Mouse (Mus musculus) fat pad, adult 2 months (tissue): ENCODE results near the gene Gm20388.

Experiments used
- DNase-seq: peaks from one replicate; pipeline ENCODE4 v3.0.0-alpha.2; 2011; ENCODE audit warnings: low read depth, low spot score; ENCODE audit errors: extremely low read depth

Gene Gm20388

DNA sequence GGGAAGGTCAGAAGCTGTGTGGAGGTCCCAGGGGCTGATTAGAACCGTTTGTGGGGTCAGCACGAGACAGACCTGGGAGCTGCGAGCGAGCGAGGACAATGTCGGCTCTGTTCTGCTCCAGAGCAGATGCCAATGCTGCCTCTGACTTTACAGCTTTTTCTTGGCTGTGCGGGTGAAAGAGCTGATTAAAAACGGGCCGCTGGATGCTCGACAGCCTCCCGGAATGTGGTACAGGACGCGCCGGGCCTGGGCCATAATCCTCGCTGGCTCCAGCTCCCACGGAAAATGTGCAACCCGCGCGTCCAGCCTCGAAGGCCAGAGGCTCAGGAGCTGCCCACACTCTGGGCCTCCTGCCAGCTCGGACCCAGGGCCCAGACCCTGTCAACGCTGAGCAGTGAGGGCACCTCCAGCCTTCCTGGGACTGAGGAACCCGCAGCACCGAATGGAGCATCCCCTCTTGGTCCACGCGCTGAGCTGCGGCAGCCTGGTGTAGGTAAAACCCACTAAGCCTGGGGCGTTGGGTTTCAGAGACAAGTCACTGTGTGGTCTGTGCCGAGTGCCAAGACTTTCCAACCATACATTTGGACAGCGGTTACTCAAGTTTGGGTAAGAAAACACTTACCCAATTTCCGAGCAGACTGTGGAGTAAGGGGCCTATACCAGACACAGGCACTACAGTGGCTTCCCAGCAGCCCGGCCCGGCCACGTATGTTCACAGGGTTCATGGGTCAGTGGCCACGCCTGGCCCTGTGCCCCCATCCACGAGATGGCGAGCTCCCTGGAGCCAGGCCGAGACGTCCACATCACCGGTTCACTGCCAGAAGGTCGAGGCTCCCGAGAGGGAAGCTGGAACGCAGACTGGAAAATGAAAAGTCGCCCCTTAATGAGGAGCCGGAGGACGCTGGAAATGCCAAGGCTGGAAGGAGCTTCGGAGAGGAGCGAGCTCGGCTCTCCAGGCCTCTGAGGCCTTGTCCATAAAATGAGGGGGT lies 1557.7 kb downstream of the Gm20388 start:
- no peak for DNase-seq

DNA sequence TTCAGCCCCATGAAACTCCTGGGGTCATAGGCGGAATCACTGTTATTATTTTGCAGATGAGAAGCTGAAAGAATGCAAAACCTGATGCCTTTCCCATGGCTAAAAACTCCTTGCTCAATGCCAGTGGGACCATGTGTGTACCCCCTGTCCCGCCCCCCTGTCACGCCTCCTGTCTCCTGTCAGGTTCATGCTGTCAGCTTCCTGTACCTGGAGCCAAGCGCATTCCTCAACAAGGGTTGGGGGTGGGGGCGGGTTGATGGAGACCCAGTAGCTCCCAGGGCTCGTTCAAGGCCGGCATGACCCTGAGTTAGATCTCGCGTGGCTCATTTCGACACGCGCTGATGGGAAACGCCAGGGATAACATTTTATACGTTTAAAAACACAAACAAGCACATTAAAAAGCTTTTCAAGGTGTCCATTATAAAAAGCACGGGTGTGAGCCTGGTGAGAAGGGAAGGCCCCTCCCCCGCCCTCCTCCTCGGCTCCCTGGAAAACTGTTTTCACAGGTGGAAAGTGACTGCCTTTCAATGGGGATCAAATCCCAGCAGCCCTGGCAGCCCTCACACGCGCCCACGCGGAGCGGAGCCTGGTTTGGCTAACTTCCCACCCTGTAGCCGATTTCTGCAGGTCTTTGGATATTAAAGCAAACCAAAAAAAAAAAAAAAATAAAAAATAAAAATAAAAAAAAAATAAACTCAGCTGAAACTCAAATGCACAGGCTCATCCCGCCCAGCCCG lies 1563.7 kb downstream of the Gm20388 start:
- DNase-seq, result no peak

DNA sequence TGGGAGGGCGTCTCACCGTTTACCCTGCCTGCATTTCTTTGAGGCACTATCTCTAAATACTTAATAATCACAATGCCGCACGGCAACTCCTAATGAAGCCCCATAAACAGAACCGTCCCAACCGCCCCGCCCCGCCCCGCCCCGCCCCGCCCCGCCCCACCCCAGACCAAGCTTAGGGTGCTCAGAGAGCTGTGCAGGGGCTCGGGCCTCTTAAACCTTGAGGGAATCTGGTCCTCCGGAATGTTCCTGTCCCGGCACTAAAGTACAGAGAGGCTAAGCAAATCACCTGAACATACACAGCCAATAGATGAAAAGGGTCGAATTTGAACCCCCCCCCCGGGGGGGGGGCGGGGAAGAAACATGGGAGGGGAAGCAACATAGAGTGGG lies 1564.2 kb downstream of the Gm20388 start:
- DNase-seq, result no peak

DNA sequence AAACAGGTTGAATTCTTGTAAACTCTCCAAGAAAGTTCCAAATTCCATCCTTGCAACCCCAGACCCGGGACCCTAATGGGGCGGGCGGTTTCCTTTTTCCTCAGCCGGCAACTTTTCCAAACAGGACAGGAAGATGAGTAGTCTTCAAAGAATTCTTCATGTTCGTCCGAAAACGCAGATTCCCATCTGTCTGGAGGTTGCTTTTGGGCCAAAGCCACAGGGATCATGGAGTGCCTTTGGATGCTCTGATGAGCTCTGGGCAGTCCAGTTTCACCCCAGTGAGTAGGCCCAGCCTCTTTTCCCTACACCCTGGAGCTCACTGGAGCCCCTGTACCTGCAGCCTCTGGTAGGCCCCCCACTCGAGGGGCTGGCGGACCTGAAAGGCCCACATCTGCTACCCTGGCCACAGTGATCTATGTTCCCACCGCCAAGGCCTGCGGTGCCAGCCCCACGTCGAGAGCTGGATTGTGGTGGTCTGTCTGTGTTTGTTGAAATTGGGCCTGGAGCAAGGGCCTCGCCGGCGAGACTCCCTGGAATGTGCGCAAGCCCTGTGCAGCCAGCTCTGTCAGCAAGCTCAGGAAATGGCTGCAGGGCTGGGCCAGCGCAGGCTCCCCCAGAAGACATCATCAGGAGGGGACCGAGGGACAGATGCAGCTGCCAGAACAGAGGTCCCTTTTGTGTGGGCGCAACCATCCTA lies 1567.4 kb downstream of the Gm20388 start:
- no peak for DNase-seq

DNA sequence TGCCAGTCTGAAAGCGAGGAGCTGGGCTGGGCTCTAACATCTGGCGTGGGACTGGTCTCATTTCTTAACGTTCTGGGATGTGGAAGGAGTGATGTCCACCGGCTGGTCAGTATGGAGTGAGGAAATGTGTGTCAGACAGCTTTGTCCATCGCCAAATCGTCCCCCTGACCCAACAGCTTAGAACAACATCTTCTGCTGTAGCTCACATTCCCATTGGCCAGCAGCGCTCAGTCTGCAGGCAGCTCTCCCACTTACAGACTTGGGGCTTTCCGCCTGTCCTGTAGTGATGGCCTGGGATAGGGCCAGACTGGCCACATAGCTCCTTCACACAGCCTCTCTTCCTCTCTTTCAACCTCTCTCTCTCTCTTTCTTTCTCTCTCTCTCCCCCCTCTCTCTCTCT lies 1568.5 kb downstream of the Gm20388 start:
- DNase-seq, result no peak

DNA sequence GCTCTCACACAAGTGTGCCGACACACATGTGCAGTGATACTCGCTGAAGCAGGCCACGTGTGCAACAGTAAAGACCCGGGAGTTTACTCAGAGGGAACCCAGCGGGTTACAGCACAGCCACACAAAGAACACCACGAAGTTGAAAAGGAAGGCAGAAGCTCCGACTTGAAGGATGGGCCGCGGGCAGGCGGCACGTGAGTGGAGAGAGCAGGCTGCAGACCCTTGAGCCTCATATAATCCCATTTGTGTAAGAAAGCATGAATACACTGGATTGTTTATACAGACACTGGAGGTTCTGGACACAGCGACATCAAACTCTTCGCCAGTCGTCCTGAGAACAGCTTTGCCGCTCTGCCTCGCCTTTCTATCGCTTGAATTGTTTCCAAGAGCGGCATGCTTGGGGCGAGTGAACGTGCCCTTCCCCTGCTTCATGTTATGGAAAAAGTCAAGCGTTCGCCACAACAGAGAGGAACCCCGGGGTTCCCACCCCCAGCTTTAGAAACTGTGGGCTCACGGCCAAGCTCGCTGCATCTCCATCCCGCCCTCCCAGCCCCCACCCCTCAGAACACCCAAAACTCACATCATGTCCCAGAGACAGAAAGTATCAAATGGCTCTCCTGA lies 1569.9 kb downstream of the Gm20388 start:
- DNase-seq, result no peak

DNA sequence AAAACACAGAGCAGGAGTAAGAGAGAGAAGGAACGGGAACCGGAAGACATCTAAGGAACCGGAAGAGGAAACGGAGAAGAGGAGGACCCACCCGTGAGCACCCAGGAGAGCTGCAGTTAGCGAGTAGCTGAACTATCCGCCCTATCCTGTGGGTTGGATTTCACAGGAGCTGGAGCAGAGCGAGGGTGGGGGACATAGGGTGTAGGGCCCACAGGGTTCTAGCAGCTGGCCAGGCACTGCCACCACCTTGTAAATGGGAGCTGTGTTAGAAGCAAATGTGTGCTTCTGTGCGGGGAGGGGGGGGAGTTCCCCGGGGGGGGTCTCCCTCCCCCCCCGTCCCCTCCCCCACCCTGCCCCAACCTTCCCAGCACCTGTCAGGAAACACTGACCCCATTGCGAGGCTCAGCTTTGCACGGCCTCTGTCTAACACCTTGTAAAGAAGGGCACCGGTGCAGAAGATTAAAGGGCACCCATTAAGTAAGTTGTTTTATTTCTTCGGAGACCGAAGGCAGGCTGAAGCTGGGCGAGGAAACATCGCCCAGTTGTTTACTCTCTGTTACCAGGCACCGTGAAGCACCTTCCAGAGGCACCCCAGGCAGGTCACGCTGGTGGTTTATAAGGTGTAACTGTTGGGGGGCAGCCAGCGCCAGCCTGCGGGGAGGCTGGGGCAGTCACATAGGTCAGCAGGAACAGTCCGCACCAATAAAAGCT lies 1573.6 kb downstream of the Gm20388 start:
- no peak for DNase-seq

DNA sequence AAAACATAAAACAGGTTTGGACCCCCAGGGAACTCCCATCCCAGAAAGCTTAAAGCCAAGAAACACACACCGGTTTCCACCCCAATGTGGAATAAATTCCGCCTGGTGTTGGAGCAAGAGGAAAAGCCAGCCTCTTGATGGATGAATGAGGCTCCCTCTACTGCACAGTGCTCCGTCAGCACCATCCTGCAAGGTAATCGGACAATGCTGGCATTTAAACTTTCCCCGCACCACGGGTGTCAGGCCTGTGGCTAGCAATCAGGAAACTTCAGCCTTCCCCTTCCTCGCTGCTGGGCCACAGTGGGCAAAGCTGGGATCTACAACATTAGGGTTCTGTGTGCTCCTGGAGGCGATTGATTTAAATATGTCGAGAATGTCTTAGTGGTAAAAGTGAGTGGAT lies 1581.0 kb downstream of the Gm20388 start:
- DNase-seq, result no peak

DNA sequence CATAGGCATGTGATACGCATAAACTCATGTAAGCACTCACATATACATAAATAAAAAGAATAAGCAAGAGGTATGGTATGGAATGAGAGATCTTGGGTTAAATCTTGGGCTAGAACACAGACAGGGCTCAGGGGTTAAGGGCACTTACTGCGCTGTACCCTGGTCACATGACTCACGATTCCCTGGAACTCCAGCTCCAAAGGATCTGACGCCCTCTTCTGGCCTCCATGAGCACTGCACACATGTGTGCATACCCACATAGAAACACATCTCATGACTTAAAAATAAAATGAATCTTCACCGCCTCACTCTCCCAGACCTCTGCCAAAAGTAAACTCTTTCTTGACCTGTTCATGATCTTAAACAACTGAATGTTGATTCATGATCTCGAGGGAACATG lies 1587.0 kb downstream of the Gm20388 start:
- no peak for DNase-seq

DNA sequence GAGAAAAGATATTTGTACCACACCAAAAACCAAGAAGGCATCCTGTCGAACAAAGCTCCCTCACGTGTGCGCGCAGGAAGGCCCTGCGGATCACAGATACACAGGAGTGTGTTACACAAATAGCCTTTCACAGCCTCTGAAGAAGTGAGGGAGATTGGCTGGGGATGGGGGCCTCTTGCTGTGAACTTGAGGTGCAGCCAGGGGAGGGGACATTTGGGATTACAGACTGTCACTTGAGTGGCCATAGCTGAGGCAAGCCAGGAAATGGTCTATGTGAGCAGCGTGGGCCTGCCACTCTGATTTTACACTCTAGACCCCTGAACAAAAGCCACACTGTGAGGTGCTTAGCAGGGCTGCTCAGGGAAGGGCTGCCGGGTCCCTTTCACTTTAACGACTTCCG lies 1601.1 kb downstream of the Gm20388 start:
- DNase-seq, result no peak

DNA sequence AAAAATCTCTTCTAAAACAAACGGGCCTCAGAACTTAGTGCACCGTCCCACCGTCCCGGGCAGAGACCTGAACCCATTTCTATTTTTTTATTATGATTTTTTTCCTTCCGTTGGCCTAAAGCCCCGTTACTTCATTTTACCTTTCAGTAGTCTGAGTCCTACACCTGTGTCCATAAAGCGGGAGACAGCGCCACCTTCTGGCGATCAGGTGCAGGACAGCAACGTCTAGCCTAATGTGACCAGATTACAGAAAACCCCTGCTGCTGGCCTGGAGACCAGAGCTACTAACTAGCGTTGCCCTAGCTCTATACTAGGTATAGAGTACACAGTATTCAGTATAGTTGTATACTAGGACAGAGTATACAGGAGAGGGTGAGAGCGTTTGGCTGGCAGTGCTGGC lies 1602.8 kb downstream of the Gm20388 start:
- no peak for DNase-seq

DNA sequence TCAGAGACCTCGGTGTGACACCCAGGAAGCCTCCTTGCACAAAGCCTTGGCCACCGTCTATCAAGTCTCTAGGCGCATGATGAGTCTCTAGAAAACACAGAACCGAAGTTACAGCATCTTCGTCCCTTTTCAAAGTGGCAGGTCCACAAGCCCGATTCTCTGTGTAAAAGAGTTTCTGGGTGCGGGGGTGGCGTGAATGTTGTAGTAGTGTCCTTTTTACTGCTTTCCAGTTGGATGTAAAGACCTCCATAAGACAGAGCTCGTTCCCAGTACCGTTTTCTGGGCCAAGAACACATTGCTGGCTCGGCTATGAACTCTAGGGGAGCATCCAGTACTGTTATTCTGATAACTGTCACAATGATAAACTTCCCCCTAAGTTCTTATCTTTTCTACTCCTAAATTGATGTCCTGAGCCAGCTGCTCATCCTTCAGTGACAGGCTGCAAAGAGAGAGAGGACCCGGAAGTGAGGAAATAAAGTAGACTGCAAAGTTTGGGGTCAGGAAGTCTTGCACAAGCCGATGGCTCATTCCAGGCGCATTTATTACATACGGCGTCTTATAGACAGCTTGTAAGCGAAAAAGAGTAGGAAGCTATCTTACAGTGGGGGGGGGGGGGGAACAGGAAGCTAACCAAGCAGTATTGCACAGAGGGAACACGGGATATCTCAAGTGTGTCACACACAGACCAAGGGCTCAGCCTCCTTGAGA lies 1614.6 kb downstream of the Gm20388 start:
- DNase-seq, result no peak

DNA sequence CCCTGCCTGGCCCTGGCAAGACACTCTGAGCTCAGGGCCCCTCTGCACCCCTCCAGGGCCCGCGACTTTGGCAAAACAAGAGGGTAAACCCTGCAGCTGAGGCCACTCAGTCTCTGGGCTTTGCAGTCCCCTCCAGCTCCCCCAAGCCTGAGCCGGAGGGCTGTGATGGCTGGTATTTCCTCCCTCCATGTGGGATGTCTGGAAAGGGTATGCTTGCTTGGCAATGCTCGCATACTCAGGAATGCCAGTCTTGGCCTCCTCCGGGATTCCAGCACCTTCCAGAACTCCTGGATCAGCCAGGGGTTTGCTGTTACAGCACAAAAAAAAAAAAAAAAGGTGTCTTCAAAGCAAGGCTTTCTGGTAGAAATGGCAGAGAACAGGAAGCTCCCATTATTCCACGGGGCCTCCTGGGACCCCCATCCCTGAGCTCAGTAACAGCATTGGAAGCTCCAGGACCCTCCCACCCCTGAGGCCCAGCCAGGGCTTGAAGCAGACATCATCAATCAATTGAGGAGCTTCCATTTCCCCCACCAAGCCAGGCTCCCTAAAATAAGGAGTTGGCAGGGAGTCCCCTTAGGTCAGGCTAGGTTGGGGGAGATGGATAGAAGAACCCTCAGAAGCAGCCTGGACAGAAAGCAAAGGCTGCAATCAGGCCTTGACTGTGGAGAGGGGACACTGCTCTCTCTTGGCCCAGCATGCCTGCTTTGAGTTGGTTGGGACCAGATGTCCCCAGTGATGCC lies 1616.3 kb downstream of the Gm20388 start:
- no peak for DNase-seq

DNA sequence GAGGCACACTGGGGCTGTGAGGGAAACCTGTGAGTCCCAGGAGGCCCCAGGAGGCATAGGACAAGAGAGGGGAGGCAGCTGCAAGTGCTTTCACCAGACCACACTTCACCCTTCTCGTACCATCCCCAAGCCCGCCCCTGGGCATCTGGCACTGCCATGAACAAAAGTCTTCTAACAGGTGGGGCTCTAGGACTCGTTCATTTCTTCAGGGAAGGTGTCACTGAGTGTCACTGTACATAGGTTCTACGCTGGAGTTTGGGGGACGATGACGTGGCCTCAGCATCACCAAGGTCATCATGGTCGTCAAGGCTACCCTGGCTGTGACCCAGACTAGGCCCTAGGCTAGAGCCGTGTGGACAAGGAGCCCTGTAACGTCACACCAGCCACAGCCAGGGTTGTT lies 1617.1 kb downstream of the Gm20388 start:
- no peak for DNase-seq

DNA sequence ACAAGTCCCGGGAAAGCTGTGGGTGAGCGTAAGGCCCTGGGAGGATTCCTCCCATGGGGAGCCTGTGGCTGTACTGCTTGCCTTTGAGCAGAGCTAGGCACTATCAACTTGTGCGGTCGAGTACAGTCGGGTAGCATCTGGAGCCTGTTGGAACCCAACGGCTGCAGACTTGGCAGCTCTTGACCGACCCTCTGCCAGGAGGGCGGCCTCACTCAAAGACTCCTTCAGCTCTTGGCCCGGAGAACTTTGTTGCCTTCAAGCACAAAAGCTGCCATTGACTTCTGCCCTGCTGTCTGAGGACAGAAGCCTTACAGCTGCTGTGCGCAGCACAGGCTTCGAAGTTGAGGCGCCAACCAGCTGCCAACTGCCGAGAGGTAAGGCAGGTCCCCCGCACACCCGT lies 1618.1 kb downstream of the Gm20388 start:
- DNase-seq, result no peak

DNA sequence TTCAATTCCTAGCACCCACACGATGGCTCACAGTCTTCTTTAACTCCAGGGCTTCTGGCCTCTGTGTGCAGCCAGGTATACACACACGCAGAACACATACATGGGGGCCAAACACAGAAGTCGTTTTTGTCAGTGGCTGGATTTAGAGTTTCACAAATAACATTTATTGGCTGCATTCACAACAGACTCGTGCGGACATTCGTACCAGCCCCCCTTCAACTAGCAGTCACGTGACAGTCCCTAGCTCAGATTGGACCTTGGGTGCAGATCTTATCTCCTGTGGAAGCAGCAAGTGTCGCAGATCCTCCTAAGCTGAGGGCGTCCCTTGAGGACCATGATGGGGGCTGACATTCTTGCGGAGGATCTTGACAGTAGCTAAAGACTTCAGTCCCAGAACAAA lies 1620.0 kb downstream of the Gm20388 start:
- no peak for DNase-seq

DNA sequence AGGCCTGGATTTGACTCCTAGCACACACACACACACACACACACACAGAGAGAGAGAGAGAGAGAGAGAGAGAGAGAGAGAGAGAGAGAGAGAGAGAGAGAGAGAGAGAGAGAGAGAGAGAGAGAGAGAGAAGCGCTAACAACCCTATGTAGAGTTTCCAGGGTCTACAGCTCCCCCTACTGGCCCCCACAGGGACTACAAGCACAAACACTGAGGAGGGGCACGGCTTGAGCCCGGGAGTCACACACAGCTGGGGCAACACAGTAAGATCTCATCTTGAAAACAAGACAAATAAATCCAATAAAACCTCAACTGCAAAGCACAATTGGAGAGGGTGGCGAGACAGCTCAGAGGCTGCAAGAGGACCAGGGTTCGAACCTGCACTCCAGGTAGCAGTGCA lies 1621.7 kb downstream of the Gm20388 start:
- DNase-seq, result no peak

DNA sequence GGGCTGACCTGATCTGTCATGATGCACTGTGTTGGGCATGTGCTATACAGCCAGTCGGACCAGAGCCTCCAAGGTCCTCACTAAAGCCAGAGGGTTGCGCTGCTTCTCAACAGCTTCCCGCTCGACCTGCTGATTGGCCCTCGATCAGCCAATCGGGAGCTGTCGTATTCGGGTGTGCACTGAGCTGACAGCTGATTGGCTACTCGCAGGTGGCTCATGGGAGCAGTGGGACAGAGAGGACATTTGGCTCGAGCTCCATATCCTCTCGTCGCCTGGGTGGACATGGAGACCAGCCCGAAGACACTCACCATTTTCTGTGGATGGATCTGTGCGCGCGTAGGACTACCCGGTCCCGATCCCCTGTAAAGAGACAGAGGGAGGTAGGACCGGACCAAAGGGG lies 1631.2 kb downstream of the Gm20388 start:
- no peak for DNase-seq

DNA sequence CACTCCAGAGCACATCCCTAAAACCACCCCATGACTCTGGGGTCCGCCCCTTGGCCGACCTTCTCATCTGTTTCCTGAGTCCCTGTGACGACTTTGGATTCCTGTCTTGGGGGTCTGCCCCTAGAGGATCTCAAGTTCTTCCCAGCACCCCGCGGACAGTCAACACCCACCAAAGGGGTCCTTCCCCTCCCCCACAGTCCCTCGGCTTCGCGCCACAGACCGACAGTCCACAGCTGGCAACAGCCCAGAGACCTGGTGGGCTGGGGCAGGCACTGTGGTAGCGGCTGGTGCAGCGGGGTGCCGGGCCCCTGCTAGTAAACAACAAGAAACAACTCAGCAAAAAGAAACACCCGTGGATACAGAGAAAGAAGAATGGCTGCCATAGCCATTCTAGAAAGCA lies 1632.3 kb downstream of the Gm20388 start:
- no peak for DNase-seq
